Mouse (Mus musculus) cerebellum, adult 2 months (tissue): ENCODE measurements around the gene Negr1.

ENCODE experiments used
- CTCF ChIP-seq: fragments of 200-500 bp; IDR thresholded peaks from 2 replicates; pipeline ENCODE4 v1.5.1; 2011; ENCODE audit warnings: low read depth, mild to moderate bottlenecking, control low read depth, low read length, moderate library complexity, borderline replicate concordance; ENCODE audit not compliant: insufficient read depth
- POLR2A ChIP-seq: fragments of 200-500 bp; IDR thresholded peaks from 2 replicates; pipeline ENCODE4 v1.6.1; 2011; ENCODE audit warnings: low read length, control low read depth, borderline replicate concordance; ENCODE audit not compliant: insufficient read depth

DNA sequence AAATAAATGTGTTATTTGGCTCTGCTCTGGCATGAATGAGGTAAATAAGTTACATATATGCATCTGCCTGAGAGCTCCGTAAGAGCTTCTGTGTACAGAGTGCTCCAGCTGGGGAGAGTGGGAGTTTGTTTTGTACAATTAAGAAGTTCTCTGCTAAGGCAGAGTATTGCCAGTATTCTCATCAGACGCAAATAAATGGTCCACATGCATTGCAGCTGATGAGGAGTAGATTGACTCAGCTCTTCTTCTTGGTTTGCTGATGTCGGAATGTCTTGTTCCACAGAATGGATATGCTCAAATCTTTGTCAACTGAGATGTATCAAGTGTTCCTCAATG is 367.4 kb downstream of the Negr1 start:
- TF ChIP-seq CTCF: no peak
- TF ChIP-seq POLR2A: no peak
